Mouse (Mus musculus): ENCODE data around the gene Lmo3.

The Lmo3 gene

GRCm38 (mm10) chr6:138320190-138320737, 261.5 kb downstream of the Lmo3 start:
- DNase-seq (ENCODE audit: low read depth, low spot score), result no peak

Measured in R1 (cell line).